8 mouse cellular contexts compared by ENCODE assay signal in the genomic region with DNA sequence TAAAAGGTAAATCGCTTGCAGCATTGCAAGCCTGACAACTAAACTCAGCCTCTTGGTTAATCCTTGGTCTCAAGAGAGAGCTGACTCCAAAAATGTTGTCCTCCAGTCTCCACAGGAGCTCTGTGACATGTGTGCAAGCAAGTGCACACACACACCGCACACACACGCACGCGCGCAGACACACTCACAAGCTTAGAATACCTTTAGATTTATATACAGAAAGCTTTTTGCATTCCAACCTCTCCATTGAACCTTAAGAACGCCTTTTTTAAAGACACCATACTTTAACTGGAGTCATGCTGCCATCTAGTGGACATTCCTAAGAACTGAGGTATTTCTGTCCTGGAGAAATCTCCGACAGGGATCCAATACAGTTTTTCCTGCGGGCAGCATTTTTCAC.
A peak's percentile ranks its signal among the peaks of the same experiment; 100 is the strongest.
DNase-seq lines count a peak whose midpoint lies in the region; ATAC-seq and TF ChIP-seq lines count a peak whose summit lies in the region.

No protein-coding gene starts in this region.

- H3K36me3 ChIP-seq in forebrain, postnatal 0 days (ENCODE audit: insufficient read depth): no peaks in the 10 kb centered on the region
- no peaks in the 10 kb centered on the region for H3K36me3 ChIP-seq in hindbrain, postnatal 0 days (ENCODE audit: insufficient read depth, low read length)
- H3K36me3 ChIP-seq in midbrain, embryonic 15.5 days (replicated peaks): no peaks in the 10 kb centered on the region

- no peaks in the 10 kb centered on the region for H3K4me1 ChIP-seq in forebrain, postnatal 0 days (ENCODE audit: insufficient read depth)
- H3K4me1 ChIP-seq in hindbrain, postnatal 0 days (ENCODE audit: insufficient read depth, low read length): no peaks in the 10 kb centered on the region
- peaks cover 9% of the 10 kb centered on the region; the same call in 1 of the 2 replicates for H3K4me1 ChIP-seq in midbrain, embryonic 15.5 days

- H3K4me3 ChIP-seq in forebrain, postnatal 0 days (ENCODE audit: low read depth, low read length): peak overlapping the region; percentile 15; the same call in 1 of the 2 replicates
- H3K4me3 ChIP-seq in hindbrain, postnatal 0 days (ENCODE audit: low read length): no peak overlapping the region
- peak overlapping the region; percentile 20; the same call in 1 of the 2 replicates for H3K4me3 ChIP-seq in midbrain, embryonic 15.5 days

- ATAC-seq in forebrain, postnatal 0 days: peak; percentile 54
- peak; percentile 32 for ATAC-seq in hindbrain, postnatal 0 days
- ATAC-seq in midbrain, embryonic 15.5 days (replicated peaks): peak; percentile 67
- no peak for ATAC-seq in erythroblast, adult 5-6 weeks (replicated peaks; ENCODE audit: low FRiP score, poor library complexity, severe bottlenecking)

- peak overlapping the region; percentile 32 for H3K4me2 ChIP-seq in forebrain, postnatal 0 days (ENCODE audit: low read depth)
- peak overlapping the region; percentile 43 for H3K4me2 ChIP-seq in hindbrain, postnatal 0 days (ENCODE audit: low read depth, low read length)
- H3K4me2 ChIP-seq in midbrain, embryonic 15.5 days: peak overlapping the region; percentile 42

- H3K9me3 ChIP-seq in forebrain, postnatal 0 days (ENCODE audit: low read length): no peaks in the 10 kb centered on the region
- H3K9me3 ChIP-seq in hindbrain, postnatal 0 days (ENCODE audit: low read length): no peaks in the 10 kb centered on the region
- no peaks in the 10 kb centered on the region for H3K9me3 ChIP-seq in midbrain, embryonic 15.5 days

- WGBS in forebrain, postnatal 0 days: 5% methylated on average over 9 of the region's 9 CpGs
- 7% methylated on average over 9 of the region's 9 CpGs for WGBS in hindbrain, postnatal 0 days
- WGBS in midbrain, embryonic 15.5 days: 4% methylated on average over 9 of the region's 9 CpGs

- peak; percentile 11 for DNase-seq in kidney, adult 18-20 months
- no peak for DNase-seq in kidney, adult 11 months
- peak; percentile 32 to 43 for DNase-seq in cerebellum, adult 18-20 months
- peak; percentile 88 for DNase-seq in forebrain, postnatal 0 days
- DNase-seq in hindbrain, postnatal 0 days (ENCODE audit: low spot score): peak; percentile 90
- DNase-seq in left cerebral cortex, adult 8-10 months (ENCODE audit: low spot score in 2 of 2): peak; percentile 41 to 63

- H3K27me3 ChIP-seq in forebrain, postnatal 0 days (ENCODE audit: insufficient read depth, low read length): no peaks in the 10 kb centered on the region
- no peaks in the 10 kb centered on the region for H3K27me3 ChIP-seq in hindbrain, postnatal 0 days (ENCODE audit: insufficient read depth, low read length)
- H3K27me3 ChIP-seq in midbrain, embryonic 15.5 days (replicated peaks): no peaks in the 10 kb centered on the region

- peak; percentile 84 for TF ChIP-seq CTCF in forebrain, postnatal 0 days (IDR thresholded peaks at IDR 0.05; ENCODE audit: low read depth)
- TF ChIP-seq CTCF in hindbrain, postnatal 0 days (IDR thresholded peaks at IDR 0.05; ENCODE audit: low read depth): peak; percentile 82

- H3K27ac ChIP-seq in forebrain, postnatal 0 days (ENCODE audit: low read depth, low read length): peak overlapping the region; percentile 22; the same call in 1 of the 2 replicates
- no peak overlapping the region for H3K27ac ChIP-seq in hindbrain, postnatal 0 days
- 0 out of 2 replicates have a peak overlapping the region, but pooled peaks have one; percentile 27 for H3K27ac ChIP-seq in midbrain, embryonic 15.5 days

- peak overlapping the region; percentile 29; the same call in 1 of the 2 replicates for H3K9ac ChIP-seq in forebrain, postnatal 0 days
- H3K9ac ChIP-seq in hindbrain, postnatal 0 days (replicated peaks; ENCODE audit: low read length): no peak overlapping the region
- H3K9ac ChIP-seq in midbrain, embryonic 15.5 days: no peak overlapping the region
